Mouse (Mus musculus): ENCODE data around the gene Gch1.

GRCm38 (mm10) chr14:47229796-47230376 lies 40.7 kb upstream of the Gch1 start:
- TF ChIP-seq GATA1 (IDR thresholded peaks at IDR 0.05; ENCODE audit: borderline replicate concordance, low read length), result no peak
- TF ChIP-seq FLI1 (IDR thresholded peaks at IDR 0.05; ENCODE audit: low read length), result no peak
